Mouse (Mus musculus) heart, postnatal 0 days (tissue): ENCODE measurements around the gene 4930523C07Rik.

Source experiments
- CTCF ChIP-seq: IDR thresholded peaks from 2 replicates; pipeline ENCODE4 v1.5.1; 2016; ENCODE audit warnings: antibody characterized with exemption, control low read depth, low read depth
- EP300 ChIP-seq: IDR thresholded peaks from 2 replicates; pipeline ENCODE4 v1.6.1; 2016; ENCODE audit warnings: antibody characterized with exemption, low read depth

- TF ChIP-seq CTCF (no peak), EP300 (no peak)
Observed at GRCm38 (mm10) chr1:160059908-160060307, 15.7 kb downstream of the 4930523C07Rik start.
